Mouse (Mus musculus) bone marrow, adult 2 months (tissue): ENCODE data around the gene Gfi1b. TPM values are rescaled to one million over a fixed set of nuclear protein-coding genes. Genes with fewer than 3 reads are reported as not detected.

ENCODE experiments used
- H3K27ac ChIP-seq: fragments of 200-500 bp; 2 replicates; pipeline ENCODE4 v1.5.1; 2012; ENCODE audit warnings: low read depth, mild to moderate bottlenecking, control low read depth, inconsistent platforms, low read length; ENCODE audit not compliant: control insufficient read depth, poor library complexity, insufficient read depth
- H3K4me1 ChIP-seq: fragments of 200-500 bp; 2 replicates; pipeline ENCODE4 v1.6.1; 2011; ENCODE audit warnings: low read length; ENCODE audit not compliant: control insufficient read depth, insufficient read depth
- H3K4me3 ChIP-seq: fragments of 200-500 bp; replicated peaks from 2 replicates; pipeline ENCODE3; 2011; ENCODE audit warnings: mild to moderate bottlenecking, low read depth, low read length, control low read depth; ENCODE audit not compliant: control insufficient read depth
- CTCF ChIP-seq: fragments of 200-500 bp; IDR thresholded peaks from 2 replicates; pipeline ENCODE4 v1.5.1; 2011; ENCODE audit warnings: low read length, control low read depth; ENCODE audit not compliant: control insufficient read depth, insufficient read depth
- POLR2A ChIP-seq: fragments of 200-500 bp; IDR thresholded peaks from 2 replicates; pipeline ENCODE4 v1.6.1; 2011; ENCODE audit warnings: low read depth, mild to moderate bottlenecking, control low read depth, low read length, borderline replicate concordance; ENCODE audit not compliant: control insufficient read depth
- WGBS: fragments of 180-500 bp; shearing (Covaris S2); methylation state at CpG from one replicate; pipeline ENCODE4 v1.1.7; 2018; 5-methylcytosine and 5-hydroxymethylcytosine counted together
- polyA plus RNA-seq: library from polyadenylated mRNA; stranded (reverse); fragments of >200 nt; gene quantifications from 2 replicates; pipeline ENCODE4 v1.2.4, GENCODE M21; 2011; ENCODE audit warnings: low replicate concordance; ENCODE audit not compliant: missing spikeins, insufficient read depth, insufficient read length

Gfi1b gene
- polyA plus RNA-seq, 1 experiment = 62.0 TPM

DNA sequence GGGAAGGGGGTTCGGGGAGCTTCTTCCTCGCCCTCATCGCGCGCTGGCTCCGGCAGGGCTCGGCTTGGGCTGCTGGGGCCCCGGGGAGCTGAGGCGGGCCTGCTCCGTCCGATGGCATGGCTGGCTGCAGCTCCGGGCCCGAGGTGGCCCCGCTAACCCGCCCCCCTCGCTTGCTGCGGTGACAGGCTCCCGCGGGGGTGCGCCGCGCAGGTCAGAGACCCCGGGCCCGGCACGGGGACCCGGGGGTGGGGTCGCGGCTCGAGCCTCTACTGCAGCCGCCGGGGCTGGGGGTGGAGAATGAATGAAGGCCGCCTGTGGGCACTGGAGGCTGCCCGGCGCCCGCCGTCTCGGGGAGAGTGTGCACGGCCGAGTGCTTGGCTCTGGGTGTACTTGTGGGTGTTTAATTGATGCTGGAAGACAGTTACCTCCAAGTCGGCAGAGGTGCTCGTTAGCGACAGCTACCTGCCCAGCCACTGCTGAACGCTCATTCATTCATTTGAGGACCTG is 19.7 kb upstream of the Gfi1b start:
- Histone ChIP-seq H3K4me3 (peak overlapping the region; percentile 88), H3K27ac (peak overlapping the region; percentile 53; the same call in 1 of the 2 replicates), H3K4me1 (peaks cover 2% of the 10 kb centered on the region; the same call in 1 of the 2 replicates)
- under 1% methylated on average over 43 of the region's 43 CpGs for WGBS
- TF ChIP-seq POLR2A = no peak
- no peak for TF ChIP-seq CTCF

GRCm38 (mm10) chr2:28640461-28641424 is 19.0 kb upstream of the Gfi1b start, which contains the start of gene Tsc1:
Tsc1 (plus strand) TSS chr2:28641228.
- no peak for TF ChIP-seq CTCF
- peak; percentile 85 for TF ChIP-seq POLR2A
- H3K4me3 ChIP-seq = peak within 1 kb of the TSS; percentile 88
- peaks cover 2% of the 10 kb centered on the region; the same call in 1 of the 2 replicates for H3K4me1 ChIP-seq
- peak within 1 kb of the TSS; percentile 82 for H3K27ac ChIP-seq
- WGBS = 2% methylated on average over 47 of the region's 47 CpGs

GRCm38 (mm10) chr2:28639794-28640193 is 18.0 kb upstream of the Gfi1b start:
- H3K4me3 ChIP-seq = no peak overlapping the region
- peaks cover 2% of the 10 kb centered on the region; the same call in 1 of the 2 replicates for H3K4me1 ChIP-seq
- H3K27ac ChIP-seq = no peak overlapping the region

DNA sequence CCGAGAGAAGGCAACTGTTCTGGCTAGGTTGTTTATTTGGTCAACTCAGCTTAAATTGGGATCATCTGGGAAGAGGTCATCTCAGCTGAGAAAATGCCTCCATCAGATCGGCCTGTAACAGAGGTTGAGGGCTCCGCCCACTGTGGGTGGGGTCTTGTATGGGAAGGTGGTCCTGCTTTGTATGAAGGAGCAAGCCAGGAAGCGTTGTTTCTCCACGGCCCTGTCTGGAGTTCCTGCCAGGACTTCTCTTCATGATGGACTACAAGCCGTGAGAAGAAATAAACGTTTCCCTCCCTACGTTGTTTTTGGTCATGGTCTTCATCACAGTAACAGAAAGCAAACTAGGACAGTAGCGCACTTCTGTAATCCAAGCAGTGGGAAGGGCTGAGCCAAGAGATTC is 17.1 kb upstream of the Gfi1b start:
- H3K27ac ChIP-seq = no peak overlapping the region
- H3K4me3 ChIP-seq = no peak overlapping the region
- H3K4me1 ChIP-seq = peaks cover 2% of the 10 kb centered on the region; the same call in 1 of the 2 replicates
- 42% methylated on average over 9 of the region's 9 CpGs for WGBS
- TF ChIP-seq CTCF (no peak), POLR2A (no peak)

More at GRCm38 (mm10) chr2:28639794-28640193, 18.0 kb upstream of the Gfi1b start:
- 71% methylated on average over 7 of the region's 7 CpGs for WGBS
- TF ChIP-seq POLR2A (no peak), CTCF (peak; percentile 51)

GRCm38 (mm10) chr2:28638352-28638751 is 16.6 kb upstream of the Gfi1b start:
- Histone ChIP-seq H3K27ac (no peak overlapping the region), H3K4me3 (no peak overlapping the region), H3K4me1 (peaks cover 2% of the 10 kb centered on the region; the same call in 1 of the 2 replicates)
- TF ChIP-seq POLR2A = no peak
- WGBS = 60% methylated on average over 9 of the region's 9 CpGs

- peaks cover 2% of the 10 kb centered on the region; the same call in 1 of the 2 replicates for H3K4me1 ChIP-seq
- no peak overlapping the region for H3K27ac ChIP-seq
- TF ChIP-seq CTCF (no peak), POLR2A (no peak)
- 81% methylated on average over 9 of the region's 9 CpGs for WGBS
- H3K4me3 ChIP-seq = no peak overlapping the region
These were observed 15.5 kb upstream of the Gfi1b start for GRCm38 (mm10) chr2:28637106-28637845.

DNA sequence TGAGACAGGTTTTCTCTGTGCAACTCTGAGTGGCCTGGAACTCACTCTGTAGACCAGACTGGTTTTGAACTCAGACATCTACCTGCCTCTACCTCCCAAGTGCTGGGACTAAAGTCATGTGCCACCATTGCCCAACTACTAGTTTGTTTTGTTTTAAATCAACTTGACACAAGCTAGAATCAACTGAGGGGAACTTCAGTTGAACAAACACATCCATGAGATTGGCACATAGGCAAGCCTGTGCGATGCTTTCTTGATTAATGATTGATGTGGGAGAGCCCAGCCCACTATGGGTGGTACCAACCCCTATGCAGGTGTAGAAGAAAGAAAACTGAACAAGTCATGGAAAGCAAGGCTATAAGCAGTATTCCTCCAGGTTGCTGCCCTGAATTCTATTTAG is 13.4 kb upstream of the Gfi1b start:
- 65% methylated on average over 1 of the region's 1 CpGs for WGBS
- Histone ChIP-seq H3K4me1 (no peaks in the 10 kb centered on the region; the same call in 1 of the 2 replicates), H3K4me3 (no peak overlapping the region), H3K27ac (no peak overlapping the region)
- TF ChIP-seq CTCF = no peak
- no peak for TF ChIP-seq POLR2A

GRCm38 (mm10) chr2:28633136-28633535 is 11.4 kb upstream of the Gfi1b start:
- WGBS = 10% methylated on average over 4 of the region's 4 CpGs
- Histone ChIP-seq H3K4me1 (no peaks in the 10 kb centered on the region), H3K27ac (no peak overlapping the region), H3K4me3 (no peak overlapping the region)
- TF ChIP-seq CTCF (no peak), POLR2A (no peak)
